Mouse (Mus musculus) spleen, postnatal 14 days (tissue): ENCODE measurements around the gene Usp34.
"Not testable (repeated sequence)": the region's sequence is repeated elsewhere in the genome, so short reads cannot be mapped to it uniquely, and the experiment has no call there.

Experiments used
- DNase-seq, 2 experiments: peaks; one replicate each; pipeline ENCODE4 v3.0.0; 2021 to 2022; ENCODE audit warnings: low spot score in 2 of 2

Gene Usp34

GRCm38 (mm10) chr11:23306764-23307565 lies at the start of gene Usp34:
Gene Usp34, plus strand, starts transcription at chr11:23306895.
- DNase-seq: peak; percentile 50 to 58

DNA sequence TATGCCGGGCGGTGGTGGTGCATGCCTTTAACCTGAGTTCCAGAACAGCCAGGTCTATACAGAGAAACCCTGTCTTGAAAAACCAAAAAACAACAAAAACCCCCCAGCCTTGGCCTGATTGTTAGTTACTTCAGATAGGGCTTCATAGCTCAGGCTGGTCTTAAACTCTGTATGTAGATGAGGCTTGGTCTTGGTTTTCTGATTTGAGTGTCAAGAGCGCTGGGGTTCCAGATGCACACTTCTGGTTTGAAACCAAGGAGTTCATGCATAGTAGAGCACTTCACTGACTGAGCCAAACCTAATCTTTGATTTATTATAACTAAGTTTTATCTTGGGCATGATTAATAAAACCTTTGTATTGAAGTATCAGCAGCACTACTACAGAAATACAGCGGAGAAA lies 47.6 kb upstream of the Usp34 start:
- DNase-seq: no peak

- no peak for DNase-seq
Observed at GRCm38 (mm10) chr11:23259481-23259880, 47.2 kb upstream of the Usp34 start.

- DNase-seq: no peak
Observed at GRCm38 (mm10) chr11:23260186-23260585, 46.5 kb upstream of the Usp34 start.

GRCm38 (mm10) chr11:23261490-23261889 lies 45.2 kb upstream of the Usp34 start:
- DNase-seq: no peak

- DNase-seq: no peak
Observed at GRCm38 (mm10) chr11:23264949-23265348, 41.7 kb upstream of the Usp34 start.

GRCm38 (mm10) chr11:23271770-23272724 lies 34.6 kb upstream of the Usp34 start:
- DNase-seq: no peak

GRCm38 (mm10) chr11:23275780-23276179 lies 30.9 kb upstream of the Usp34 start:
- no peak for DNase-seq

- DNase-seq: no peak
Observed at GRCm38 (mm10) chr11:23284469-23284868, 22.2 kb upstream of the Usp34 start.

- DNase-seq: not testable (repeated sequence)
Observed at GRCm38 (mm10) chr11:23288866-23289265, 17.8 kb upstream of the Usp34 start.

DNA sequence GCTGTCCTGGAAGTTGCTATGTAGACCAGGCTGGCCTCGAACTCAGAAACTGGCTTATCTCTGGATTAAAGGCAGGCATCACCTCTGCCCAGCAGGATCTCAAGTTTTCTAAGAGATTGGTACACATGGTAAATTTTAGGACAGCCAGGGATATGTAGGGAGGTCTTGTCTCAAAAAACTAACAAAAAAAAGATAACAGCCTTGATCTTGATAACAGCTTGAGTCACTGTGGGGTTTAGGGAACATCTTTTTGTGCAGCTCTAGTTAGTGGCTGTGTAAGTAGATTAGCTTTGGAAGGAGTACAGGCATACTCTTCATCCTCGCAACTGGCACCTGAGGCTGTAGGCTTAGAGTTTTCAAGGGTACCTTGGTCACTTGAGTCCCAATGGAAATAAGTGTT lies 9.3 kb upstream of the Usp34 start:
- no peak for DNase-seq

DNA sequence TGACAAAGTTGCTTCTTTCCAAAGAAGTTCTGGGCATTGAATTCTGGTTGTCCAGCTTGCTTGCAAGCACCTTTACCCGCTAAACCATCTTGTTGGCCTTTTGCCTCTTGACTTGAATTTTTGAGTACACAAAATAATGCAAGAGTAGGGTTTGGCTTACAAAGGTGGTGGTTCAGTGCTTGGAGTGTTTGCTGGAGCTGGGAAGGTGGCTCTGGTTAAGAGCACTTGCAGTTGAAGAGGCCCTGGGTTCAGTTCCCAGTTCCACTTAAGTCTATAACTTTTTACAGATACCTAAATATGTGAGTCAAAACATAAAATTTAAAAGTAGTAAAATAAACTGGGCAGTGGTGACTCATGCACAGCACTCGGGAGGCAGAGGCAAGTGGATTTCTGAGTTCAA lies 8.4 kb upstream of the Usp34 start:
- DNase-seq: no peak

DNA sequence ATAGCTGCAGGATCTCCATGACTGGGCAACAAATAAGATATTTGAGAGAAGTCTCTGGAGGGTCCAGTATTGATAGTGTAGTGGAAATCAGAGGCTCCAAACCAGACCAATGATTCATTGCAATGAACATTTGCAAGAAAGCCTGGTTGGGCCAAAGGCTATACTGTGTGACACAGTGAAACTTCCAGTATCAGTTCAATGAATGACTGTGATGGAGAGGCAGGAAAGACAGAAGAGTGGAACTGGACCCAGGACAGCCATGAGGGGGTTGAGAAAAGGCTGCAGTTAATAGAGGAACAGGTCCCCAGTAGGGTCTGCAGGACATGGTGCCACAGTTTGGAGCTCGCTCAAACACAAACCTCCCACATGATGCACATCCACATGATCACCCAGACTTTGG lies 6.8 kb upstream of the Usp34 start:
- no peak for DNase-seq

DNA sequence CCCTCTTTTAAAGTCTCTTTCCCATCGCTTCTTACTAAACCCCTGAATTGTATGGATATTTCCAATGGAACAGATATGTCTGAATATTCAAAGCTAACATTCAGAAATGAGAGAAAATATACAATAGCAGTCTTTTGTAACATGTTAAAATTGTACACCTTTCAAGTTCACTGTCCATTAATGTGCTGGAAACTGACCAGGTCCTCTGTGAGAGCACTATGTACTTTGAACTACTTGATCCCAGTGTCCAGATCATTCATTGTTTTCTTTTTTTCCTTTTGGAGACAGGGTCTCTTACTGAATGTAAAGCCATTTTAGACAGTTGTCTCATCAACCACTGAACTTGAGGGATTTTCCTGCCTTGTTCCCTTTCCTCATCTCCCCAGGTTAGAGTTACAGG lies 3.6 kb upstream of the Usp34 start:
- no peak for DNase-seq

- not testable (repeated sequence) for DNase-seq
Observed at GRCm38 (mm10) chr11:23305101-23305672, 1.5 kb upstream of the Usp34 start.

DNA sequence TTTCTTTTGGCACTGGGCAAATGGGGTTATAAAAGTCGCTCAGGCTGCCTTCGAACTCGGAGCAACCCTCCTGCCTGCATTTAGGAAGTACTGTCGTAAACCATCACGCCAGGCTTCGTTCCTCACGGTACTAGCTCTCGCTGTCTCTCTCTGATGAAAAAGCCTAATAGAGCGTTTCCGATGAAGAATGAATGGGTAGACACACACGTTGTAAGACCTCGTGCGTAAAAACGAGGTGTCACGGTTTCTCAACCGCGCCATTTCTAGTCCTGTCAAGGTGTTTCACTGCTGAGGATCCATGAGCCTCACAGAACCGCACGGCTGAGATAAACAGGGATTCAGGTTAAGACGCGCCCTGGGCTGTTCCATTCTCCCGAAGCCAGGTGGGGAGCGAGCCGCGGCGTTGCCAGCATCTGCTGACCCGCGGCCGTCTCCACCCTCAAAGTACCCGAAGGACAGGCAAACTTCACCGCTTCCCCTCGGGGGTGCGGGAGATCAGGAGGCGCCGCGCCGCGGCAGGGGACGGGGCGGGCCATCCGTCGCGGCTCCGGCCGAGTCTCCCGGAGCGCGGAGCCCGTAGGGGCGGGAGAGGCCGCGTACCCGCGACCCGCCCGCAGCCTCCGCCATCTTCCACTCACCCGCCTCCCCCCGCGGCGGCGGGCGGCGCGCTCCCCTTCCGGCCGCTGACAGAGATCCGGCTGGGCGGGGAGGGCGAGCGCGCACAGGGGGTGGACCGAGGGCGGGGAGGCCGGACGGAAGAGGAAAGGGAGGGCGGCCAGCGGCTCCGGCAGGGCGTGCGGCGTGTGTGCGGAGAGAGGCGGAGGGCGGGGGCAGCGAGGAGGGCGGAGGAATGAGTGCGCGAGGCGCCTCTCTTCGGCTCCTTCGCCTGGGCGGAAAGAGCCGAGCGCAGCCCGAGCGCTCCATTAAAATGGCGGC lies 754 bp upstream of the Usp34 start:
- peak; percentile 93 to 95 for DNase-seq

DNA sequence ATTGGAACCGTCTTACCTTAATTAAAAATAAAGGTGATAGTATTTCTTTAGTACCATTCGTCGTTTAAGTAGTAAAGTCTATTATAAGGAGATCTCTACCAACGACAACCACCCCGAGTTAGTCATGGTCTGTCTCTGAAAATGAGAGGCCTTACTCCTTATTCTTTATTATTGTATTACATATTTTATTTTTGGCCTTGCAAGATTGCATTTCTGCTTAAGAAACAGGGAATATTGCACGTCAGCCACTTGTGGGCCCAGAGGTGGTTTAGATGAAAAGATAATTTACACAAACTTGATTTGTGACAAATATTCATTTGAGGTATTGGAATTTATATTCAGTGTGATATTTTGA lies 848 bp downstream of the Usp34 start:
- DNase-seq: no peak

DNA sequence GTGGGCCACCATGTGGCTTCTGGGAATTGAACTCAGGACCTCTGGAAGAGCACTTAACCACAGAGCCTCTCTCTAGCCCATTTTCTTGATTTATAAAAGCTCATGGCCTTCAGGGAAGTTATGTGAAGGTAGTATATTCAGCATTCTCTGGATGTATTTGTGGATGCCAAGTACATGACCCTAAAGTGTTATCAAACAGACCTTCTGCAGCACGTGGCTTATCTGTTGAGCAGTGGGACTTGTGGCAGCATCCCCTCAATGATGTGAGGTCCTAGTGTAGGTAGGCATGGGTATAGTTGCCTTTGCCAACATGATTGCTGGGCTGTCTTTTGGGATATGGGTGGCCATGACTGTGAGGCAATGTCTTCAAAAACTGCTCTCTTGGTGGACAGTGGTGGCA lies 6.8 kb downstream of the Usp34 start:
- no peak for DNase-seq

GRCm38 (mm10) chr11:23329413-23329812 lies 22.7 kb downstream of the Usp34 start:
- no peak for DNase-seq

- DNase-seq: no peak
Observed at GRCm38 (mm10) chr11:23332136-23332535, 25.4 kb downstream of the Usp34 start.

DNA sequence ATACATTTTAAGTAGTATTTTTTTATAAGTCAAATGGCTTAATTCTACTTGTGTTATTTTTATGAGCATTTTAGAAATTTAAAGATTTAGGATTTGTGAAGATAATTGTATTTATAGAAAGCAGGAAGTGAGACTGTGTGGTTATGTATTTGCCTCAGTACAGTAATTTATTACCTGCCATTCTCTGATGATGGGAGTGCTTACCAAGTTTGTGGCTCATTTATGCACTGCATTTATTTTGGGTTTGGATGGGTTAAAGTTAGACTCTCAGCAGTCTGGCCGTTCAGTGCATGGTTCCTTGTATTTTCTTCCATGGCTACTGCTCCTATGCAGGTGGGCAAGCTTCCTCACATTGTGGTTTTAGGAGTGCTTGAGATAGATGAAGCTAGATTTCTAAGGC lies 28.5 kb downstream of the Usp34 start:
- DNase-seq: no peak
